In genomic region chr15:99125711-99126080, GRCm38 (mm10) we compare ENCODE assay signal across 8 mouse cellular contexts. TPM values are rescaled to one million over a fixed set of nuclear protein-coding genes. Genes with fewer than 3 reads are reported as not detected.
DNase-seq lines count a peak whose midpoint lies in the region; ATAC-seq and TF ChIP-seq lines count a peak whose summit lies in the region.

Spats2 (plus strand) TSS chr15:99125916.

- WGBS in thymus, adult 2 months, result 4% methylated on average over 12 of the region's 12 CpGs
- 2% methylated on average over 12 of the region's 12 CpGs for WGBS in midbrain, embryonic 11.5 days

- H3K9ac ChIP-seq in midbrain, embryonic 11.5 days (ENCODE audit: low read length), result peak within 1 kb of the TSS; percentile 93

- H3K9me3 ChIP-seq in midbrain, embryonic 11.5 days (ENCODE audit: control insufficient read depth, low read length), result no peaks in the 10 kb centered on the region

- TF ChIP-seq CTCF in thymus, adult 2 months (IDR thresholded peaks at IDR 0.05; ENCODE audit: borderline replicate concordance, control insufficient read depth, extremely low read depth, insufficient read depth, low read length, poor library complexity), result no peak

- H3K27me3 ChIP-seq in thymus, adult 2 months (ENCODE audit: control insufficient read depth, insufficient read depth, low read length), result no peaks in the 10 kb centered on the region
- H3K27me3 ChIP-seq in midbrain, embryonic 11.5 days (ENCODE audit: control insufficient read depth, insufficient read depth, low read length), result no peaks in the 10 kb centered on the region

- H3K27ac ChIP-seq in thymus, adult 2 months (ENCODE audit: control insufficient read depth, insufficient read depth, low read length), result no peak within 1 kb of the TSS
- H3K27ac ChIP-seq in midbrain, embryonic 11.5 days (ENCODE audit: low read depth, low read length), result peak within 1 kb of the TSS; percentile 93

- peaks cover 27% of the 10 kb centered on the region for H3K4me1 ChIP-seq in thymus, adult 2 months (replicated peaks; ENCODE audit: control insufficient read depth, insufficient read depth, low read length)
- H3K4me1 ChIP-seq in midbrain, embryonic 11.5 days (ENCODE audit: control insufficient read depth, insufficient read depth, low read length), result peaks cover 18% of the 10 kb centered on the region

- ATAC-seq in midbrain, embryonic 11.5 days (ENCODE audit: low FRiP score), result no peak

- peak within 1 kb of the TSS; percentile 92 for H3K4me3 ChIP-seq in thymus, adult 2 months (ENCODE audit: control insufficient read depth, insufficient read depth, low read length)
- peak within 1 kb of the TSS; percentile 81 for H3K4me3 ChIP-seq in midbrain, embryonic 11.5 days (ENCODE audit: low read depth, low read length)

- no peak for TF ChIP-seq POLR2A in thymus, adult 2 months (IDR thresholded peaks at IDR 0.05; ENCODE audit: control insufficient read depth, extremely low read depth, insufficient read depth, low read length, poor library complexity)

- no peaks in the 10 kb centered on the region for H3K36me3 ChIP-seq in thymus, adult 2 months (ENCODE audit: control insufficient read depth, insufficient read depth, low read length)
- no peaks in the 10 kb centered on the region for H3K36me3 ChIP-seq in midbrain, embryonic 11.5 days (ENCODE audit: control insufficient read depth, insufficient read depth, low read length)

- H3K4me2 ChIP-seq in midbrain, embryonic 11.5 days, result peak within 1 kb of the TSS; percentile 69

- DNase-seq in frontal cortex, adult 2 months (ENCODE audit: extremely low spot score in 1 of 2, low spot score in 1 of 2), result no peak
- no peak for DNase-seq in frontal cortex, postnatal 10 days (ENCODE audit: low spot score in 2 of 2)
- DNase-seq in thymus, adult 2 months, result no peak
- no peak for DNase-seq in thymus, postnatal 14 days
- DNase-seq in induced T-regulatory cell, adult 2 months (ENCODE audit: low read depth), result peak; percentile 44
- no peak for DNase-seq in midbrain, embryonic 11.5 days (ENCODE audit: low spot score, missing footprints)
- DNase-seq in right cerebral cortex, postnatal 4 days, result no peak
- no peak for DNase-seq in cerebellum, postnatal 14 days

RNA-seq across cellular contexts. Expression of gene Spats2, which starts in this region (rescaled TPM):
- 36.9 and 39.7 TPM in 2 replicates for polyA plus RNA-seq in frontal cortex, adult 2 months (2012; rRNA removed)
- polyA plus RNA-seq in thymus, adult 2 months (2012; rRNA removed), result 11.8 and 12.2 TPM in 2 replicates
- 58.8 and 65.6 TPM in 2 replicates for polyA plus RNA-seq in midbrain, embryonic 11.5 days (2014; fragmentation: Nextera tagmentation; extraction: Ambion mirVana)
